Mouse (Mus musculus) spleen, adult 2 months (tissue): ENCODE results near the gene Gm14226.

Source experiments
- CTCF ChIP-seq: fragments of 200-500 bp; IDR thresholded peaks from 2 replicates; pipeline ENCODE4 v1.5.1; 2011; ENCODE audit warnings: mild to moderate bottlenecking, inconsistent platforms; ENCODE audit not compliant: insufficient read depth, insufficient read length, insufficient replicate concordance; ENCODE audit errors: extremely low read depth
- POLR2A ChIP-seq: fragments of 200-500 bp; IDR thresholded peaks from 2 replicates; pipeline ENCODE4 v1.6.1; 2011; ENCODE audit warnings: low read depth, low read length, inconsistent platforms

GRCm38 (mm10) chr2:155050108-155050503 is 32.0 kb downstream of the Gm14226 start:
- TF ChIP-seq POLR2A: no peak
- no peak for TF ChIP-seq CTCF
